Mouse (Mus musculus) limb, embryonic 12.5 days (tissue): Measurements from ENCODE around the gene Cldn9. TPM values are rescaled to one million over a fixed set of nuclear protein-coding genes. Genes with fewer than 3 reads are reported as not detected.
A peak's percentile ranks its signal among the peaks of the same experiment; 100 is the strongest.

Experiments
- ATAC-seq: fragments of 200-750 bp; cut with Nextera tagmentation; 2 replicates; pipeline ENCODE4 v1.8.0; 2017; ENCODE audit warnings: low read depth, moderate TSS enrichment; ENCODE audit not compliant: insufficient number of reproducible peaks, insufficient read depth, low FRiP score, low TSS enrichment
- H3K27ac ChIP-seq: fragments of 300-500 bp; sonication (generic); 2 replicates; pipeline ENCODE4 v1.5.1; 2016; ENCODE audit warnings: mild to moderate bottlenecking, moderate library complexity
- H3K27me3 ChIP-seq: fragments of 300-500 bp; sonication (generic); 2 replicates; pipeline ENCODE4 v1.6.1; 2016; ENCODE audit warnings: mild to moderate bottlenecking, moderate library complexity
- H3K36me3 ChIP-seq: fragments of 300-500 bp; sonication (generic); 2 replicates; pipeline ENCODE4 v1.6.1; 2016; ENCODE audit warnings: mild to moderate bottlenecking, moderate library complexity
- H3K4me1 ChIP-seq: fragments of 300-500 bp; sonication (generic); replicated peaks from 2 replicates; pipeline ENCODE4 v1.6.1; 2016
- H3K4me2 ChIP-seq: fragments of 300-500 bp; sonication (generic); 2 replicates; pipeline ENCODE4 v1.6.1; 2016; ENCODE audit warnings: mild to moderate bottlenecking, moderate library complexity
- H3K4me3 ChIP-seq: fragments of 300-500 bp; sonication (generic); replicated peaks from 2 replicates; pipeline ENCODE4 v1.5.1; 2016; ENCODE audit warnings: mild to moderate bottlenecking
- H3K9ac ChIP-seq: fragments of 300-500 bp; sonication (generic); replicated peaks from 2 replicates; pipeline ENCODE4 v1.6.1; 2016; ENCODE audit warnings: mild to moderate bottlenecking, moderate library complexity
- H3K9me3 ChIP-seq: fragments of 300-500 bp; sonication (generic); 2 replicates; pipeline ENCODE4 v1.6.1; 2016; ENCODE audit warnings: mild to moderate bottlenecking, moderate library complexity
- WGBS: fragments of 180-500 bp; shearing (Covaris S2); methylation state at CpG from one replicate; pipeline ENCODE4 v1.1.7; 2016; 5-methylcytosine and 5-hydroxymethylcytosine counted together
- polyA plus RNA-seq: library from polyadenylated mRNA; unstranded; fragments of >200 nt; fragmentation: Nextera tagmentation; extraction: Ambion mirVana; gene quantifications from 2 replicates; pipeline ENCODE4 v1.2.1, GENCODE M21; 2016

Cldn9 gene
- polyA plus RNA-seq, 1 experiment from 2014 or later: 6.4 TPM

DNA sequence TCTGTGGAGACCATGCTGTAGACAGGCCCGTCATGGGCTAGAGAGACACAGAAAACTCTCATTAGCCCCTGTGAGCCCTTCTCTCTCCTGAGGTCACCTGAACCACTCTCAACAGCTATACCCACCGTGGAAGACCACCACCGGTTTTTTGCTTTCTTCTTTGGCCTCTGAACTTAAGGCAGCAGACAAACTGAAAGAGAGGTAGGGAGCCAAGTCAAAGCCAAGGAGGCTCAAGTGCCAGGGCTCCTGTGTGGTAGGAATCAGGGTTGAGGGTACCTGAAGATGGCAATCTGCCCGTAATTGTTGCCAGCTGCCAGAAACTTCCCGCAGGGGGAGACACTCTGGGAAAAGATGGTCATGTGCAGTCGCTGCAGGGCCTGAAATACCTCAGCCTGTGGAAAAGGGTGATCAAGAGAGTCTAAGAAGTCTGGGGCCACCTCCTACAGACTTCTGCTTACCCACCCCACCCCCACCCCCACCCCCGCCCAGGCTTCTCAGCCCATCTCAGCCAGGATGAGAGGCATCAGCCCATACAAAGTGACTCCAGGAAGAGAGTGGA lies 13.2 kb downstream of the Cldn9 start:
- Histone ChIP-seq H3K4me1 (peaks cover 23% of the 10 kb centered on the region), H3K27me3 (peaks cover 12% of the 10 kb centered on the region), H3K4me3 (no peak overlapping the region), H3K27ac (no peak overlapping the region), H3K36me3 (peaks cover 46% of the 10 kb centered on the region), H3K9me3 (no peaks in the 10 kb centered on the region), H3K9ac (no peak overlapping the region), H3K4me2 (no peak overlapping the region)
- no peak for ATAC-seq
- 85% methylated on average over 6 of the region's 7 CpGs for WGBS

DNA sequence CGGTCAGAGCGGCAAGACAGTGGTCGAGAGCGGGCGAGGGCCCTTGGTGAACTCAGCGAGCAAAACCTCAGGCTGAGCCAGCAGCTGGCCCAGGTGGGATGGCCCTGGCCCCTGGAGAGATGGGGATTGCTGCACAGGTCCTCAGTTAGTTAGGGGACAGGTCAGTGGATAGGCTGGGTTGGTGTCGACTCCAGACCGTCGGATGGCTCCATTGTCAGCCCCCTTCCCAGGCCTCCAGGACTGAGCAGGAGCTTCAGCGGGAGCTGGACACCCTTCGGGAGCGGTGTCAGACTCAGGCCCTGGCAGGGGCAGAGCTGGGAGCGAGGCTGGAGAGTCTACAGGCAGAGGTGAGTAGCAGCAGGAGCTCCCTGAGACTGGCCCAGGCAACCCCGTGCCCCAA lies 18.3 kb downstream of the Cldn9 start:
- Histone ChIP-seq H3K27me3 (peaks cover 26% of the 10 kb centered on the region), H3K27ac (no peak overlapping the region), H3K4me3 (no peak overlapping the region), H3K4me1 (0 out of 2 replicates have a peak, but pooled peaks cover 7% of the 10 kb centered on the region), H3K9me3 (no peaks in the 10 kb centered on the region), H3K36me3 (peaks cover 44% of the 10 kb centered on the region), H3K9ac (no peak overlapping the region), H3K4me2 (no peak overlapping the region)
- ATAC-seq: no peak
- 80% methylated on average over 14 of the region's 14 CpGs for WGBS

DNA sequence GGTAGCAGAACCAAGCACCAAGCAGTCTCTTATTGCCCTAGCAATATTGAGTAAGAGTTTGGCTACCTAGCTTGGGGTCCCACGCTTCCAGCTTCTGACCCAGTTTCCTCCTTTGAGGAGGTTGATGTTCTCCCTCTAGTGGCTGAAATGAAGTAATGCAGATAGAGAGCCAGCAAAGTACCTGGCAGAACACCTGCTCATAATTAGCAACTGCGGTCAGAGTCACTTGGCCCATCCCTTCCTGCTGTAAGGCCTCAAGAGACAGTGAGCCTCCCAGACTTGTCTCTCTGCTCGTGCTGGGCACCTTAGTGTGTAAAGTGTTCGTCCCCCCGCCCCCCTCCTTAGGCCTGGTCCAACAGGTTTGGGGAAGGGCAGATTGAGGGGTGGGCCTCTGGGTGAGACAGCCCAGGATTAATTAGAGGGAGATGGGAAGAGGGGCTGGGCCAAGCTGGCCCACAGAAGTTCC lies 19.2 kb downstream of the Cldn9 start:
- Histone ChIP-seq H3K9me3 (no peaks in the 10 kb centered on the region), H3K9ac (no peak overlapping the region), H3K4me1 (0 out of 2 replicates have a peak, but pooled peaks cover 10% of the 10 kb centered on the region), H3K27me3 (peaks cover 35% of the 10 kb centered on the region), H3K4me3 (no peak overlapping the region), H3K4me2 (no peak overlapping the region), H3K36me3 (peaks cover 34% of the 10 kb centered on the region), H3K27ac (no peak overlapping the region)
- WGBS: 10% methylated on average over 5 of the region's 5 CpGs
- ATAC-seq: no peak; the same call in 1 of the 2 replicates

DNA sequence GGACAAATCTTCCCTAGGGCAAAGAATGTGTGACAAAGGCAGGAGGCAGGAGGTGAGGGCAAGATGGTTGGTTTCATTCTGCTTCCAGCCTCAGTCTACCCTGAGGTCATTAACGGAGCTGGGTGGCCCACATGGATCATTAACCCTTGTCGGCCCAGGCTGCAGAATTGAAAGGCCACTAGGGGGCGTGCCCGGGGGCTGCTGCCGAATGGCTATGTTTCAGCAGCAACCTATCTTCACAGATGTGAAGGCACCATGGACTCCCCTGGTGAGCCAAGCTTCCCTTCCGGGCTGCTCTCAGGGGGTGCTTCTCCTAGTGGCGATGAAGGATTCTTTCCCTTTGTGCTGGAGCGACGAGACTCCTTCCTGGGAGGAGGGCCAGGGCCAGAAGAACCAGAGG lies 22.3 kb downstream of the Cldn9 start:
- Histone ChIP-seq H3K9ac (no peak overlapping the region), H3K4me3 (no peak overlapping the region), H3K4me1 (0 out of 2 replicates have a peak, but pooled peaks cover 10% of the 10 kb centered on the region), H3K27ac (no peak overlapping the region), H3K36me3 (peaks cover 4% of the 10 kb centered on the region), H3K9me3 (no peaks in the 10 kb centered on the region), H3K4me2 (no peak overlapping the region), H3K27me3 (peaks cover 42% of the 10 kb centered on the region)
- no peak for ATAC-seq
- 4% methylated on average over 9 of the region's 9 CpGs for WGBS

DNA sequence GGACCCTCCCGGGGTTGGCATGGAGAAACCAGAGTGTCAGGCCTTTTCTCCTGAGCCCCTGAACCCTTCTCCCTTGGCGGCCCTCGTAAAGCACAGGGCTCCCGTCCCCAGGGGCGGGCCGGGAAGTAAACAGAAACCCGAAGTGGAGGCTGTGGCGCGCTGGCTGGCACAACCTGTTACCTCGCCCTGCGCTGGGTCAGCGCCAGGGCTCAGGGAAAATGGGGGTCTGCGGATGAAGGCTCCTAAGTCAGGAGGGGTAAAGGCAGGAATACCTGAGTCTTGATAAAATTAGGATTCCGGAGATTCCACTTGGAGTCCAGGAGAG lies 23.0 kb downstream of the Cldn9 start:
- no peak overlapping the region for H3K4me3 ChIP-seq
- peak overlapping the region; percentile 27 for H3K4me2 ChIP-seq
- H3K36me3 ChIP-seq: no peaks in the 10 kb centered on the region
- ATAC-seq: no peak
- H3K9ac ChIP-seq: no peak overlapping the region
- H3K27me3 ChIP-seq: peaks cover 42% of the 10 kb centered on the region
- 3% methylated on average over 14 of the region's 14 CpGs for WGBS
- H3K4me1 ChIP-seq: 0 out of 2 replicates have a peak, but pooled peaks cover 10% of the 10 kb centered on the region
- H3K9me3 ChIP-seq: no peaks in the 10 kb centered on the region
- H3K27ac ChIP-seq: no peak overlapping the region

DNA sequence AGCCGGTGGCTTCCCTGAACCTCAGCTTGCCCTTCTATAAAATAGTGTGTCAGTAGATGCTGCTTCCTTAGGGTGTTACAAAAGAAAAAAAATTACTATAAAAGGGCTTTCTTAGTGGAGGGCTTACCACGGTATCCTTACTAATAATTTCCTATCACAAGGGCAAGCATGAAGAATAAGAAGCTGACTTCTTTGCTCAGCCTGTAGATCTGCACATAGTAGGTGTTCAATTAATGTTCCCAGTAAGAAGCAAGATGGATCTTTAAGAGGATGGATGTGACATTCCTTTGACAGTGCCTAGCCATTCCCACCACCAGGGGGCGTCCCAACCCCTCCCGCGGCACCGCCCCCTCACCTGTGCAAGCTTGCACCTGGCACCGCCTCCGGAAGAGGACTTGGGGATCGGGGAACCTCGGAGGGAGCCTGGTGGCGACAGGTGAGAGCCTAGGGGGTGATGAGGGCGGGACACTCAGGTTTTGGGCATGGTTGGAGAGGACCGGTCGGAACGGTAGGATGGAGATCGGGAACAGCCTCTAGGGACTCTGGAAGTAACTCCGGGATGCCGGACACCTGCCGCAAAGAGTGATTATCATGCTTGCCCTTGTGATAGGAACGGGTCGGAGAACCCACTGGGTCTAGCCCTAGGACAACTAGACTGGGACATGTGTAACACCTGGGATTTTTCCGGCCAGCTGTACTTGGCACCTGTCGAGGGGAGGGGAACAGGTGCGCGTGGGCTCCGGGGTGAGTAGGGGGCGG lies 23.5 kb downstream of the Cldn9 start, which contains the start of gene Bicdl2:
Gene Bicdl2, plus strand, starts transcription at position 390 of the 759 bp plus-strand sequence.
- Histone ChIP-seq H3K4me2 (peak within 1 kb of the TSS; percentile 27), H3K9me3 (no peaks in the 10 kb centered on the region), H3K27me3 (peaks cover 42% of the 10 kb centered on the region), H3K36me3 (no peaks in the 10 kb centered on the region), H3K4me1 (0 out of 2 replicates have a peak, but pooled peaks cover 10% of the 10 kb centered on the region), H3K27ac (no peak within 1 kb of the TSS), H3K9ac (no peak within 1 kb of the TSS), H3K4me3 (no peak within 1 kb of the TSS)
- WGBS: 5% methylated on average over 27 of the region's 27 CpGs
- no peak for ATAC-seq

DNA sequence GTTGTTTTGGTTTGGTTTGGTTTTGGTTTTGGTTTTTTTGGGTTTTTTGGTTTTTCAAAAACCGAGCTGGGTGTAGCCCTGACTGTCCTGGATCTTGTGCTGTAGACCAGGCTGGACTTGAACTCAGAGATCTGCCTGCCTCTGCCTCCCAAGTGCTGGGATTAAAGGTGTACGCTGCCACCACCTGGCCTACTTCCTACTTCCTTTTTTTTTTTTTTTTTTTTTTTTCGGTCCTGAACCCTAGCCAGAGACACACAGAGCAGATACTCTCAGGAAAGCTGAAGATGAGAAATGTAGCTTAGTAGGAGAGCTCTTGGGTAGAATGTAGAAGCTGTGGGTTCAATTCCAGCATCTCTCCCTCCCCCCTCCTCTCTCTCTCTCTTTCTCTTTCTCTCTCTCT lies 25.4 kb downstream of the Cldn9 start:
- ATAC-seq: no peak
- no peak overlapping the region for H3K27ac ChIP-seq

DNA sequence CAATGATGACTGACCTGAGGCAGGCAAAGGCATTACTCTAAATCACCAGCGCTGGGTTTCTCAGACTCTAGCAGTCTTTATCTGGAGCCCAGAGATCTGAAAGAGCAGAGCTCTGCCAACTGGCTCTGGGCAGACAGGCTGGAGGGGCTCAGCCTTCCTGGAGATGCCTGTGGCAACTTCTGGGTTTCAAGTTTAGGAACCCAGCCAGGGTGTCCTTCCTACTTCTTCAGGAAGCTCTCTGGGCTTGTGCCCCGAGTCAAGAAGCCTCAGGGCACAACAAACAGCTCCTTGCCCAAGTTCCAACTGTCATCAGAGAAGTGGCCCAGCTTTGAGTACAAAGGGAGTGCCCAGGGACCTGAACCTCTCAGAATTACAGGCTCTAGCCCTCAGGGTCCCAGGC lies 29.4 kb downstream of the Cldn9 start:
- Histone ChIP-seq H3K36me3 (no peaks in the 10 kb centered on the region), H3K27ac (no peak overlapping the region), H3K4me2 (no peak overlapping the region), H3K9me3 (no peaks in the 10 kb centered on the region), H3K9ac (no peak overlapping the region), H3K27me3 (peaks cover 5% of the 10 kb centered on the region), H3K4me1 (no peaks in the 10 kb centered on the region), H3K4me3 (no peak overlapping the region)
- 63% methylated on average over 2 of the region's 2 CpGs for WGBS
- ATAC-seq: no peak

More for the DNA sequence above, 25.4 kb downstream of the Cldn9 start:
- H3K27me3 ChIP-seq: peaks cover 42% of the 10 kb centered on the region
- H3K36me3 ChIP-seq: no peaks in the 10 kb centered on the region
- 0 out of 2 replicates have a peak, but pooled peaks cover 3% of the 10 kb centered on the region for H3K4me1 ChIP-seq
- H3K4me3 ChIP-seq: no peak overlapping the region
- 81% methylated on average over 3 of the region's 3 CpGs for WGBS
- H3K4me2 ChIP-seq: no peak overlapping the region
- no peak overlapping the region for H3K9ac ChIP-seq
- H3K9me3 ChIP-seq: no peaks in the 10 kb centered on the region

DNA sequence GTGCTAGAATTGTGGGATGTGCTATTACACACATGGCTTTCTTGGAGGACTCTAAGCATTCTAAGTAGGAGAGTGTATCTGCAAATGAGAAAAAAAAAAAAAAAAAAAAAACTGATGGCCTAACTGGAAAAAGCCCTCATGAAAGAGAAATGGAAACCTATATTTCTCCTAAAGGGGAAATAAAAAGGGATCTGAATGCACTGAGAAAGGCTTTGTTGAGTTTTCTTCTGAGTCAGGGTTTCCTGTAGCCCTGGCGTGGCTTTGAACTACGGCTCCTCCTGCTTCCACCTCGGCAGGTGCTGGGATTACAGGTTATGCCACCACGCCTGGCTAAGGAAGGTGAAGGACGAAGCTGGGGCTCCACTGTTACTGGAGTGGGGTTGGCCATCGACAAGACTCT lies 29.8 kb downstream of the Cldn9 start:
- no peaks in the 10 kb centered on the region for H3K9me3 ChIP-seq
- no peaks in the 10 kb centered on the region for H3K4me1 ChIP-seq
- H3K9ac ChIP-seq: no peak overlapping the region
- H3K36me3 ChIP-seq: no peaks in the 10 kb centered on the region
- H3K4me3 ChIP-seq: no peak overlapping the region
- WGBS: 61% methylated on average over 6 of the region's 6 CpGs
- no peak overlapping the region for H3K27ac ChIP-seq
- no peak overlapping the region for H3K4me2 ChIP-seq
- ATAC-seq: no peak
- peaks cover under 1% of the 10 kb centered on the region; the same call in 1 of the 2 replicates for H3K27me3 ChIP-seq

DNA sequence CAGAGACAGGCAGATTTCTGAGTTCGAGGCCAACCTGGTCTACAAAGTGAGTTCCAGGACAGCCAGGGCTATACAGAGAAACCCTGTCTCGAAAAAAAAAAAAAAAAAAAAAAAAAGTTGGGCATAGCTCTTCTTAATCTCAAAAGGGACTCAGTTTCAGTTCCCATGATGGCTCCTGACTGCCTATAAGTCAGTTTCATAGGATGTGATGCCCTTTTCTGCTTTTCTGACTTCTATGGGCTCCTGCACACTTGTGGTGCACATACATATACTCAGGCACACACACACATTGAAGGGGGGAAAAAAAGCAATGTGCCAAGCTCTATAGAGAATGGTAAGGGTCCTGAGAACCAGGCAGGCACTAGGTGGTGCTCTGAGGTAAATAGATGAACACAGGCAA lies 30.5 kb downstream of the Cldn9 start:
- Histone ChIP-seq H3K9ac (no peak overlapping the region), H3K27me3 (no peaks in the 10 kb centered on the region), H3K27ac (no peak overlapping the region), H3K4me3 (no peak overlapping the region), H3K36me3 (no peaks in the 10 kb centered on the region), H3K9me3 (no peaks in the 10 kb centered on the region), H3K4me2 (no peak overlapping the region), H3K4me1 (no peaks in the 10 kb centered on the region)
- 73% methylated on average over 2 of the region's 2 CpGs for WGBS
- no peak for ATAC-seq

DNA sequence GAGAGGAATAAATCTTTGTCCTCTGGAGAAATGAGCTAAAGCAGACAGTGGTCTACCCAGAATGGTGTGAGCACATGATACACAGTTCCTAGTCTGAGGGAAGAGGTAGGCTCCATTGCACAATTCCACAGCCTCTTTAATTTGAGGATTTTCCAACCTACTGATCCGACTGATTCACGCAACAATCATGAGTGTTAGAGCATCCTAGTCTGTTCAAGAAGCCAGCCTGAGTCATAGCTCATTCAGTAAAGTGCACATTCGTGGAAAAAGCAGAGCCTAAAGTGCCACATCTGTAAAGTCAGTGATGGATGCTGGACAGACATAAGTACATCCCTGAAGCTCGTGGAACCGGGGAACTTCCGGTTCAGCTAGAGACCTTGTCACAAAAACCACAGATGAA lies 32.5 kb downstream of the Cldn9 start:
- Histone ChIP-seq H3K4me2 (no peak overlapping the region), H3K27ac (no peak overlapping the region), H3K9ac (no peak overlapping the region), H3K9me3 (no peaks in the 10 kb centered on the region), H3K36me3 (no peaks in the 10 kb centered on the region), H3K4me1 (no peaks in the 10 kb centered on the region), H3K4me3 (no peak overlapping the region), H3K27me3 (0 out of 2 replicates have a peak, but pooled peaks cover 6% of the 10 kb centered on the region)
- no peak for ATAC-seq
- 84% methylated on average over 6 of the region's 6 CpGs for WGBS
